Mouse (Mus musculus) right cerebral cortex, postnatal 25 days (tissue): ENCODE measurements around the gene Pfn1.

Source experiments
- DNase-seq: peaks from one replicate; pipeline ENCODE4 v3.0.0; 2022

The Pfn1 gene

DNA sequence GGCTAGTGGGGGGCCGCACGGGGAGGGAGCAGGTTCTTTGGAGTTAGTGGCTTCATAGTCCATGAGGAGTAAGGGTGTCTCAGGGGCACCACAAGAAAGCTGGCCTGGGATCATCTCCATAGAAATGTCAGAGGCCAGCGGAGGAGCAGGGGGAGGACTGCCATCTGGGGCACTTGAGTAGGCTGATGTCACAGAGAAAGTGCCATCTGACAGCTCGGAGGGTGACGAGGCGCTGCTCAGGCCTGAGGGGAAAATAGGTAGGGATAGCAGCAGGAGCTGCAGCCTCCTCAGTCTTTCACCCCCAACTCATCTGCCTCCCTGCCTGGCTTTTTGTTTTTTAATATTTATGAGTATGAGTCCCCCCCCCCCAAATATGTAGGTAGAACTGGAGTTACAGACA lies 19.6 kb upstream of the Pfn1 start:
- no peak for DNase-seq

DNA sequence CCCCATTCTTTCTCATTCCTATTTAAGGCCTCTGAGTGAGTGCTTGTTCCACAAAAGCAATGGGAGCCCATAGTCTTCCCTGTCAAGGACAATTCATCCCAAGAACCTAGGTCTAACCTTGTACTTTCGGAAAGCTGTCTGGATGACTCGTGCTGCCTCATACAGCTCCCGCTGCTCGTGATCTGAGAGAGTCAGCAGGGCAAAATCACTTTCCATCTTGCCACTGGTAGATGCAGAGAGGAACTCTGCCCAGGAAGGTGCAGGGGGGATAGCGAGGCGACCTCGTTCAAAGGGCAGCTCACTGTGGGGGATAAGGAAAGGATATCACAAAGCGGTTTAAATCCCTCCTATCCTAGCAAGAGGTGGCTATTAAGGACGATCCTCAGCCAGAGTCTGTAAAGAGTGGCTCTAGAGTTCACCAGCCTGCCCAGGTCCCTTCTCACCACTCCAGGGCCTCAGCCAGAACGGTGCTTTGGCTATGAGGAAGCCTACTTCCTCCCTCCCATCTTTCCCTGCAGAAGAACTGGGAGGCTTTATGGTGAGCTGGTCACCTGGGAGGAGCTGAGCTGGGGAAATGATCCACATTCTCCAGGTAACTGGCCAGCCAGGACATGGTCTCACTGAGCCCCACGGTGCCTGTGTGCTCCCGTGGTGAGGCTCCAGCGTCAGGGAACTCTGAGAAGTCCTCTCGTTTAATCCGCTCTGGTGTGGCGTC lies 17.0 kb upstream of the Pfn1 start:
- DNase-seq = no peak

DNA sequence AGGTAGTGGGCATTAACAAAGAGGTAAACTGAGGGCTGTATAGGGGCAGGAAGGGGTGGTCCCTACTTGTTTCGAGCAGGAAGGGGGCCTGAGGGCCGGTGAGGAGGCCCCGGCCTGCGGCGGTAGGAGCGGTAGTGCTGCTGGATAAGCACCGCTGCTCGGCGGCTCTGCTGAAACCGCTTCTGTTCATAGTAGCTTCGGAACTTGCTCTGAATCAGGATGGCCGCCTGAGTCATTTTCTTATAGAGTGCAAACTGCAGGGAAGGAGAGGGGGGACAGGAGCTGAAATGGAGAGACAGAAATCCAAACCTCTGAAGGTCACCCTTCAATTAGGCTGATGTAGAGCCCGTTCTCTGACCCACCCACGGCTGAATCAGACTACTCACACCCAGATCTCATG lies 16.0 kb upstream of the Pfn1 start:
- peak; percentile 35 for DNase-seq

DNA sequence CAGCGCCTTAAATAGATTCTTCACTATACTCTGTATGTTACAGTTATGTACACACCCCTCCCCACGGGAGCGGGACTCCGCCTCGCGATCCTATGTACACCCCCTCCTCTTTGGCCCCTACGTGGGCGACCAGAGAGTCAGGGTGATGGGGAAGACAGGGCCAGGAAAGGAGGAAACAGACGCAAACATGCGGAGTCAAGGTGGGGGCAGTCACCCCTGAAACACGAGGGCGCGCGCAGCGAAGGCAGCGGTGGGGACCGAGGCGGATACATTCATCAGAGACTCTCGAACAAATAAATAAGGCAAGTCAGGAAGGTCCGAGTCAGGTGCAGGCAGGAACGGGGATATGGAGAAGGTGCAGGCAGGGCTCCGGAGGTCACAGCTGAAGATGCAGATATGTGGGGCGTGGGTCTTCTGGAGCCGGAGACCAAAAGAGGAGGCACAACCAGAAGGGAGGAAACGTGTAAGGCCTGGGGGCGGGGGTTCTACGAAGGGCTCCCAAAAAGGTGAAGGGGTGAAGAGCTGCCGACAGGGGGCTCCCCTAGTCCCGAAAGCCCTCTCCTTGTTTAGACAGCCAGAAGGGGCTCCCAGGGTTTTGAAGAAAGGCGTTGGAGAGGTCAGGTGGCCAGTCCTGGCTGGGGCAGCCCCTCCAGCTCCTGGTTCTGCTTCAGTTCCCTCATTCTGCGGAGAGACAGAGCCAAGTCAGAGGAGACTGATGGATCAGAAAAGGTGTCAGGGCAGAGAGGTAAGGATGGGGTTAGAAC lies 15.3 kb upstream of the Pfn1 start:
- DNase-seq = peak; percentile 55

DNA sequence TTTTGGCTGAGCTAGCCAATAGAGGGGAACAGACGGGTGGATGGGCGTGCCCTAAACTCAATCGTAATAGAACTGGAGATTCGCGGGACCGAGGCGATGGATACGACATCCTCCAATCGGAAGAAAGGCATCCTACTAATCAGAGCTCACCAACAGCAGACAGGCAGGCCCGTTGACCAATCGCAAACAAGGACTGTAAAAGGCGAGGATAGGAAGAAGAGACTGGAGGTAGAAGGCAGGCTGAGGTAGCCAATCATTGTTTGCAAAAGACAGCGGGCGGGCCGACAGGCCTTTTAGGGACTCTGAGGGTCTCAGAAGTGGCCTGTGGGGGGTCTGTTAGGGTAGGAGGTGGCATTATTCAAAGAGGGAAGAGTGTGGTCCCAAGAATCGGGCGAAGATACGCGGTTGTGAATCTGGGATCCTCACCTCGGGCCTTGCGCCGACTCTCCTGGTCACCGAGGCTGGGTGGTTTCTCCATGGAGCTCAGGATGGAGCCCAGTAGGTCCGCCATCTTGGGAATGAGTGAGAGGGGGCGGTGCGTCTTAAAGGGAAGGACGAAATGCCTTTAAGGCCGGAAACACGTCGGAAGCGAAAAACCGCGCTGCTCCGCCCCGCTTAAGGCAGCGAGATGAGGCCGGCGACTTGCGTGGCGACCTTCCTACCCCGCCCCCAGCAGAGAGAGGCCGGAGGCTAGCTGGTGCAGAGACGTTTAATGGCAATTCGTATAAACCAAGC lies 14.5 kb upstream of the Pfn1 start, which contains the start of gene Spag7:
Gene Spag7 (minus strand): TSS at position 646 of the 735 bp plus-strand sequence.
- peak; percentile 97 for DNase-seq

DNA sequence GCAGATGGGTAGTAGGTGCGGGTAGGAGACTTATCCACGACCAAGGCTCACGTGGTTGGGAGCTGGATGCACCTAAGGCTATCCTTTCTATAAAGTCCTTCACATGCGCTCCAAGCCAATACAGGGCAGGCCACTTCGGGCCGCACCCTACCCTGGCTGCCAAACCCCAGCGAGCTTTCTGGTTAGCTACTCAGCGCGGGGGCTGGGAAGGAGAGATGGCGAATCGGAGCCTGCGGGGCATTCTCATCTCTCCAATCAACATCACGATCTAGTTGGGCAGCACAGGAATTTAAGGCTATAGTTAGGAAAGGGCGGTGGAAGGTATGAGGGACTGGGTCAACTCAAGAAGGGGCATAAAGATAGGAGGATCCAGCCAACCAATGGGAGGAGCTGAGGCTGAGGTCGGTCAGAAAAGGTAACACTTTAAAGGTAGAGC lies 13.9 kb upstream of the Pfn1 start:
- DNase-seq = no peak

DNA sequence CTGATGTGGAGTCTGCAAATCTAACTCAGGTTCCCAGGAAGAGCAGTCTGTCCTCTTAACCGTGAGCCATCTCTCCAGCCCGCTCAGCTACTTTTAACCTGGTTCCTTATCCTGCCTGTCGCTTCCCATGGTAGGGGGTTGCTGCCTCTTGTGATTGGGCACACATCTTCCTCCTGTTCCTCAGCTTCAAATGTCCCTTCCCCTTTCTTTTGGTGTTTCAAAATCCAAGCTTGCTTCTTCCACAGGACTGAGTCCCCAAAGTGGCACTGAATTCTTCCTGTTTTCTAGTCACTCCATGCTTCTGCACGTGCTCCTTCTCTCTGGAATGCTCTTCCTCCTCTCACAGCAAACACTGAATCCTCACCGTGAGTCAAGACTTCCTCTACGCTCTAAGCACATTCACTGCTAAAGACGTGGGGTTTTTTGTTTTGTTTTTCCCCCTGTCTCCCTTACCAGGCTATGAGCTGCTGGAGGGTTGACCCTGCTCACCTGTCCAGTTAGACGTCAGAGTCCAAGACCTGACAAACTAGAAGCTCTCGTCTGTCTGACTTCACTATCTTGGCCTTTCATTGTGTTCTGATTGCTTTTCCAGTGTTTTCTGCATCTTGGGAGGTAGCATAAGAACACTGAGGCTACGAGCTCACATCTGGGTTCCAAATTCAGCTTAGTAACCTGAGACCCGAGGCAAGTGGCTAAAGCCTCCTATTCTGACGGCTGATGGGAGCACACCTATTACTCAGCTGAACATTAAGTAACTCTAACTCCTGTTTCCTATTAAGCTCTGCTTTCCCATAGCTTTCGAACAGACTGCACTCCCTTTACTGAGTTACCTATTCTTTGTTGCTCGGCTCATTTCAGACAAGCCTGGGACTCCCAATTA lies 13.1 kb upstream of the Pfn1 start:
- no peak for DNase-seq

DNA sequence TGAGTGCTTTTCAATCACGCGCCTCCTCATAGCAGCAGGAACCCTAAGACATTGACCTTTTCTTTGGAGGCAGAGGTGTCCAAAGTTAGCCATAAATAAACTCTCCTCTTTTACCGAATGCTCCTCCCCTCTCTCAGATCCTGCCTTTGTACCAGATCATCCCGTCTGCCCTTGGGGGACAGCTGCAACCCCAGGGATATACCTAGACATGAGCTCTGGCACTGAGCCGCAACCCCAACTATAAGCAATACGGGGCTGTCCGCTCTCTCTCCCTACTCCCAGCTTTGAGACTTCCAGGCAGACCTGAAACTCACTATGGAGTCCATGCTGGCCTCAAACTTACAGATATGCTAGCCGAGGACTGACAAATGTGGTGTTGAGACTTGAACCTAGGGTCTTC lies 12.2 kb upstream of the Pfn1 start:
- DNase-seq = no peak

DNA sequence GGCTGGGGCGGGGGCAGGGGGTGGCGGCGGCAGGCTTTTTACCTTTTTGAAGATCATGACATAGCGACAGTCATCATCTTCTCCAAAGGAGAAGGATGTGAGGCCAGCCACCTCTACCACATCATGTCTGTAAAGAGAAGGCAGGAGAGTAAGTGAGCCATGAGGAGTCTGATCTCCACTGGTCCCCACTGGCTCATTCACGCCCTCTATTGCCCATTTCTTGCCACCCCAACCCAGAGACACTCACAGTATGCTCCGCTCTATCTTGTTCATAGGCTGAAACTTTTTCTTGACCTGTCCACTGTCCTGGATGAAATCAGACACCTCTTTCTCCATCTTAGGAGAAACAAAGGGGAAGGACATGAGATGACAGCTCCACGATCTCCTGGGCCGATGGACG lies 10.3 kb upstream of the Pfn1 start:
- DNase-seq = no peak

DNA sequence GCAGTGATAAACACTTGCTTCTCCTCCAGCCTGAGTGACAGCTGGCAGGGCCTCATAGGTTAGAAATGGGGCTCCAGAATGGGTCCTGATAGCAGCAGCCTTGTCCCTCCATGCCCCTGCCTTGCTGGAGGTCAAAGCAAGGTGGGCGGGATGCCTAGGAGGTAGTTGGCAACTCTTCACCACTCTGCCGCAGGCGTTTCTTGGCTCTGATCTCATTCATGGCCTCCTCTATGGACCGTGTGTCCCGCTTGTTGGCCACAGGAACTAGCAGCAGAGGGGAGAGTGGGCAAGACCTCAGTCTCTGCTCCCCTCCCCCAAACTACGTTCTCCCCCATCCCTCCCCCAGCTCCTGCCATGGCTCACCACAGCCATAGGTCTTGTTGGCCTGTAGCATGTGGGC lies 9.5 kb upstream of the Pfn1 start:
- no peak for DNase-seq

DNA sequence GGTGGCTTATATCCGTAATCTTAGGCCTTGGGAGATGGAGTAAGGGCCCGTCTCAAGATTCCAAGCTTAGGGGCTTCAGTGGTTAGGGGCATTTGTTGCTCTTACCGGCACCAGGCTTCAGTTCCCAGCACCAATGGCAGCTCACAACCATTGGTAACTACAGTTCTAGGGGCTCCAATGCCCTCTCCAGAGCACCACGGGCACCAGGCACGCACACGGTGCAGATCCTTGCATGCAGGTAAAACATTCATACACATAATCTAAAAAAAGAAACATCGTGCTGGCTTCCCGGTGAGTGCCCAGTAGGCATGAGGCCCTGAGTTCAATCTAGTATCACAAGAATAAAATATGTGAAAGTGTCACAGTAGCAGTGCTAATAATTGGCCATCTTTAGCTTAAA lies 8.7 kb upstream of the Pfn1 start:
- DNase-seq = no peak

DNA sequence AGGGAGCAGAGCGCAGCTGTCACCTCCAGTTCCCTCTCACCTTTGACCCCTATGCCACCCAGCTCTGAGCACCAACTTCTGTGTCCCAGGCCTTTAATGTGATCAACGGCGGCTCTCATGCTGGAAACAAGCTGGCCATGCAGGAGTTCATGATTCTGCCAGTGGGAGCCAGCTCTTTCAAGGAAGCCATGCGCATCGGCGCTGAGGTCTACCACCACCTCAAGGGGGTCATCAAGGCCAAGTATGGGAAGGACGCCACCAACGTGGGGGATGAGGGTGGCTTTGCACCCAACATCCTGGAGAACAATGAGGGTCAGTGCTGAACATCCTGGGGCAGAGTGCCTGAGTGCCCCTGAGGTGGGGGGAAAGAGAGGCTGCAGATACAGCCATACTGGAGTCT lies 6.1 kb upstream of the Pfn1 start:
- DNase-seq = no peak

DNA sequence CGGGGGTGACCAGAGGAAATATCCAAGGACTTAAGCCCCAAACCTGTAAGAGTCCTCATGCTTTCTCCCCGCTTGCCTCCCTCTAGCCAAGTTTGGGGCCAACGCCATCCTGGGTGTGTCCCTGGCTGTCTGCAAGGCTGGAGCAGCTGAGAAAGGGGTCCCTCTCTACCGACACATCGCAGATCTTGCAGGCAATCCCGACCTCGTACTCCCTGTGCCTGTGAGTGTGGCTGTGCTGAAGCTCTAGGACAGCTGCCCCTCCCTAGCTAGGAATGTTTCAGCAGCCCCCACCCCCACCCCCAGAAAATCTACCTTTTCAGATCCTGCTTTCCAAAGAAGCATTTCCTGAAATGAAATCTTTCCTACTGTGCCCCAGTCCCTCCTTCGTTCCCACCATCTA lies 4.5 kb upstream of the Pfn1 start:
- no peak for DNase-seq

DNA sequence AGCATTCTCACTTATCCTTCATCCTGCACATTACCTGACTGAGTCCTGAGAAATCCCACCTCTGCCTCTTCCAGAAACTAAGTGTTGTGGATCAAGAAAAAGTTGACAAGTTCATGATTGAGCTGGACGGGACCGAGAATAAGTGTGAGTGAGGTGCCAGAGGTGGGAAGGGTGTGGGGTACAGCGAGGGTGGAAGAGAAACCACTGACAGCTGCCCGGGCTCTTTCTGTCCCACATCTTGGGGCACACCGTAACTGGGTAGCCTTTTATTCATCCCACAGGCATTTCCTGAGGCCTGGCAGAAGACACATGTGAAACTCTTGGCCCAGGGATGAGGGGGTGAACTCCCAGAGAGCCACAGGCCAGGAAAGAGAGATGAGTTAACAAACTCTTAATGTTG lies 4.1 kb upstream of the Pfn1 start:
- DNase-seq = no peak

DNA sequence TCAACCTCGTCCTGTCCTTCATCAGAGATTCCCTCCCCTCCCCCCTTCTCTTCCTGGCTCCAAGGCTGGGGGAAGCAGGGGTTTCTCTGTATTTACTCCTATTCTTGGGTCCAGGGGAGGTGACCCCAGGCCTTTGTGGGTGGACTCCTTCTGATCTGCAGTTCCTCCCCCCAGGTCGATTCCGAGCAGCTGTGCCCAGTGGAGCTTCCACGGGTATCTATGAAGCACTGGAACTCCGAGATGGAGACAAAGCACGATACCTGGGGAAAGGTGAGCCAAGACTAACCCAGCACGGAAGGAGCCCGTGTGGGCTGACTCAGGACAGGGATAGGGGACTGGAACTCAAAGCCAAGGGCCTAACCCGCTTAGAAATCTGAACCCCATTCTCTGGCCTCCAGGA lies 3.5 kb upstream of the Pfn1 start:
- DNase-seq = no peak

DNA sequence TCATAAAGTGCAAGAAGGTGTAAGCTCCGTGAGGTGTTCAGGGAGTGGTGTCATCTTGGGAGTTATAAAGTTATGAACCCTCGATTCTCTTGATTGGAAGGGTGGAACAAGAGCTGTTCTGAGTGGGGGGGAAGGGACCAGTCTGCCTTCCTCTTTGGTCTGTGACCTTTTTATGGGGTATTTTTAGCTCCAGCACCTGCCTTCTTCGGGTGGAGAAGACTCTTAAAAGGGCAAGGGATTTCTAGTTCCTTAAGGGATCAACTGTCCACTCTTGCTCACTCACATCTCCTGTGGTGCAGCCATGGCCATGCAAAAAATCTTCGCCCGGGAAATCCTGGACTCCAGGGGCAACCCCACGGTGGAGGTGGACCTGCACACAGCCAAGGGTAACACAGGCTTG lies 3.1 kb upstream of the Pfn1 start:
- no peak for DNase-seq

DNA sequence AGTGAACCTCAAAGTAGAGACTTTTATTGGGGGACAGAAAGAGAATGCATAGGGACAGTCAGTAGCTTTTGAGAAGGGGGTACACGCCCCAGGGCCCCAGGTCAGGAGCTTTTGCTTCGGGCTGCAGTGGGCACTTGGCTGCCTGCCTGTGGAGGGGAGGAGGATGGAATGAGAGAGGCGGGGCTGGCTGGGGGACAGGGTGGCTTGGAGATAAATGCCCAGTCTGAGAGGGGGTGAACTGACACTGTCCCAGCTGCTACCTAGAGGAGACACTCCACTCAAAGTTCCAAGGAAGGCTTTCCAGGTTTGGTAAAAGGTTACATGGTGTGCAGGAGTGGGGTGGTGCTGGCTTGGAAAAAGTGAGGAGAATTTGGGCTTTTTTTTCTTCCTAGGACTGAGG lies 2.5 kb upstream of the Pfn1 start, which contains the start of gene Eno3:
Gene Eno3 (plus strand): TSS at position 239 of the 400 bp plus-strand sequence.
- DNase-seq = no peak

DNA sequence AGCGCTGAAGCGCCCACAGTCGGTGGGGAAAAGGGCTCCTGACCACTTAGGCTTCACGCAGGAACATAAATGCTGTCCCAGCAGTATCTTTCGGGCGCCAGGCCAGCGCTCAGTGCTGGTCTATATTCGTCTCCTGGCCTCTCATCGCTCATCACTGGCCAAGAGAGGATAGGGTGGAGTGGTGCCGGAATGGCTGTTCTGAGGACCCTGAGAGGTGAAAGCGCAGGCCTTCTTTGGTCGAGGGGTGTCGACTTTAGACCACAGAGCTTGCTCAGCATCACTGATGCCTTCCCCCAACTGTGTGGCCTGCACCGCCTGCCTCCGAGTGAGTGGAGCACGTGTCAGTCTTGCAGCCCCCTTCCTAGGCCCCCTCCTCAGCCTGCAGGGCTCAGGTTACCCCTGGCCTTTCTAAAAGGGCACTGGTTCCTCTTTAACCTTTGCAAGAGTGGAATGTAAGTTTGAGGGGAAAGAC lies 2.0 kb upstream of the Pfn1 start:
- no peak for DNase-seq

DNA sequence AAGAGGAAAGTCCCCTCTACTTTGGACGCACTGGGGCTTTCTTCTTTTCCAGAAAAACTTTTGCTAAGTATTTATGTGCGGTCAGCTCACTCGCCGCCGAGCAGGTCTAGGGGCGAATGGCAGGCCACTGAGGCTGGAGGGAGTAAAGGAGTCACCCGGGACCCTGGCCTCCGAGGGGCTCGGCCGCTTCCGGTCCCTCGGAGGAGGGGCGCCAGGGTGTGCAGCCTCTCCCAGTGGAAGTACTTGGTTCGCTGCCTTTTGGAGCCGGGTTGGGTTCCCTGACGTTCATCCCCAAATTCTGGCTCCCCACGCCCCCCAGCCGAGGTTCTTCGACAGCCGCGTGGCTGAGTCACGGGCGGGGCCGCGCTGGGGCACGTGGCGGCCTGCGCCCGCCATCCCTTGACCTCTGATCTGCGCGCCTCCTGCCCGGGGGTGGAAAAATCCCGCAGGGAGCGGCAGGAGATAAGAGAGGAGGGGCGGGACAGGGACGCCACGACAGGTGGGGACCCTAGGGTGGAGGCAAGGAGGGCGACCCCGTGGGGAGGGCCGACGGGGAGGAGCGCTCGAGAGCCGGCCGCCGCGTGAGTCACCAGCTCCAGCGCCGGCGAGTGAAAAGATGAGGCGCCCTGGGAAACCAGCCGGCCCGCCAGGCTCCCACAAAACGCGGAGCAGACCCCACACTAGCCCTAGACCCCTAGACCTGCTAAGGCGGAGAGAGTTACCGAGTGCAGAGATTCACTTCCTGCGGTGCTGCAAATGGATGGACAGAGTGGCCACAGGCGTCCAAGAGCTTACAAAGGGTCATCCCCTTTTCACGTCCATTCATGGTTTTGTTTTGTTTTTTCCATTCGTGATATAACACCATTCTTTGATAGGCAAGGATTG lies 1.4 kb upstream of the Pfn1 start:
- no peak for DNase-seq

DNA sequence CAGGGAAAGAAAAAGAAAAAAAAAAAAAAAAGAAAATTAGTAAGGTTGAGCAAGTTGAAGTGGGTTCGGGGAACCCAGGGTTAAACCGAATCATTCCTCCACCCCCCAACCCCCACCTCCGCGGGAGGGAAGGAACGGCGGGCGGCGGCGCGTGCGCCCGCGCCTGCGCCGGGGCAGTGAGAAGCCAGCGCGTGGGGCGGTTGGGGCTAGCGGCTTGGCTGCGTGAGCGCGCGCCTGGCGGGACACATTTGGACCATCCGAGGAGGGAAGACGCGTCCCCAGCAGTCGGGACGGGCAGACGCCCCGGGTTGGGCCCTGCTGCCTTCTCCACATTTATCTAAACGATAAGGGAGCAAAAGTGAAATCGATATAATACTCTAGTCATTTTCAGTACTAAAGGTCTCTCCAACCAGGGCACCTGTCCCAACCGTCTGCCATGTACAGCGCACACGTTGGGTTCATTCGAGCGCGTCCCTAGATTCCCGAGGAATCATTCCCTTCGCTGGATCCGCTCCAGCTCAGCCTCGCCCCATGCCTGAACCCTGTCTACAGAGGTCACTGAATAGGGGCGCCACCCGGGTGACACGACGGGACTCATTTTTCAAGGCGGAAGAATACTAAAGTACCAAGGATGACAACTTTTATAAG lies 603 bp upstream of the Pfn1 start:
- DNase-seq = peak; percentile 73
